Mouse (Mus musculus): ENCODE data around the gene Gm826.

Gm826 gene

DNA sequence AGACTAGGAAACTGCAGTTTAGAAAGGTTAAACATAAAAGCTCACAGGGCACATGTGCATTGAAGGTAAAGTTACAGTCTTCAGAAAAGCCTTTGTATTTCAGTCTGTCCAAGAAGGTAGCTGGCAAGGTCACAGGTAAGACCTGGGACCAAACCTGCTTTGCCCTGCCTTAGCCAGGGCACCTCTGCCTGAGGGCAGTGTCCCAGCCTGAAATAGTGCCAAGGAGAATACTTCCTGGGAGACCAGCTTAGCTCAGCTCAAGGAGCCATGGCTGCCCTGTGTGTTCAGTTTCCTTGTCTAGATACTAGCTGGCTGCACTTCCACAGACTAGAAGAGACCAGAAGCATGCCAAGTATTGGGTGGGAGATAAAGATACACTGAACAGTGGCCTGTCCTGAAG lies 35.4 kb downstream of the Gm826 start:
- in situ Hi-C loops (cut with MboI; ENCODE audit: unreplicated experiment in 2 of 2), result no loop called here

DNA sequence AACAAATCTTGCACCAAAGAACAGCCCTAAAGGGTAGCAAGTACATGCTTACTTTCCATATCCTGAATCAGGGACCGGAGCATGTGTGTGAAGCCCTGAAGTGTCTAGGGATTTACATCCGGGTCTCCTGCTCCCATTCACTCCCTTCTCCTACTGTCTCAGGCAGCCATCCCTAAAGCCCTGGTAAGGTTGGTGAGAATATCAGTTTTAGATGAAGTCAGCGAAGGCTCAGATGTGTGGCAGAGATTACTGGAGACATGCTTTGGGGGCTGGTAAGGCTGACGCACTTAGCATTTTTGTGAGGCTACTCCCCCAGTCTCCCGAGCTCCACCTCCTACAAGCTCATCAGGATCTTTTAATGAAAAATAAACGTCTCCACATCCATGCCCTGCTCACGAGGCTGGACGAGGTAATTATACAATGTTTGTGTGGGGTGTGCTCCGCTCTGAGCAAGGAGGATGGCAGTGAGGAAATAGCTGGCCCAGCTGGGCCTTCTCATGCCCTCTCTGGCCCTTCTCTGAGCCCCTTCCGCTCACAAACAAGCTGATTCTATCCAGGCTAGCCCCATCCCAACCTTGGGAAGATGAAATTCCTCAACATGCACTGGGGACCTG lies 45.3 kb downstream of the Gm826 start:
- in situ Hi-C loops (cut with MboI; ENCODE audit: unreplicated experiment in 2 of 2), result no loop called here

DNA sequence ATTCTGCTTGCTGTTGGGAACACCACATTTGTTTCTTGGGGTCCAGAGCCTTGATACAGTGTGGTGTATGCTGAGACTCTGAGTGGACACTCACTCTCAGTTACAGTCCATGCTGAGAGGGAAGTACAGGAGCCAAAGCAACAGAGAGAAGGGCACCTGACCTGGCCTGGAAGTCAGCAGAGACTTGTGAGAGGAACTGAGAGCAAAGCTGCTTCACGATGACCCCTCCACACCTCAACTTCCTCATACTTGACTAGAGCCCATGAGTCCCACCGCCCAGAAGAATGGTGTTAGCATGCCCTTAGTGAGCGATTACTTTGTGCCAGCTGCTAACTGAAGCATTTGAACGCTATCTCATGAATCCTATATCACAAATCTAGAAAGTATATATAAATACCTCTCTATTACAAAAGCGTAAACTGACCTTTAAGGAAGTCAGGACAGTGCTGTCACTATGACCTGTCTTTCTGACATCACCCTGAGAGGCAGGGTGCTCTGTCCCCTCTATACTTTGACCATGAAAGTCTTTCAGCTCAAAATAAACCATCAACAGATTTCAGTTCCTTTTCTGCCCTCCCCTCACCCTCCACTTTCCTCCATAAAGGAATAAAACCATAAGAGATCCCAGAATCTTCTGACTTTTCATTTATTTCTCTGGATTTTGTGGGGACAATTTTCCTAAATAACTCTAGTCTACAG lies 57.9 kb downstream of the Gm826 start:
- in situ Hi-C loops (cut with MboI; ENCODE audit: unreplicated experiment in 2 of 2), result no loop called here

DNA sequence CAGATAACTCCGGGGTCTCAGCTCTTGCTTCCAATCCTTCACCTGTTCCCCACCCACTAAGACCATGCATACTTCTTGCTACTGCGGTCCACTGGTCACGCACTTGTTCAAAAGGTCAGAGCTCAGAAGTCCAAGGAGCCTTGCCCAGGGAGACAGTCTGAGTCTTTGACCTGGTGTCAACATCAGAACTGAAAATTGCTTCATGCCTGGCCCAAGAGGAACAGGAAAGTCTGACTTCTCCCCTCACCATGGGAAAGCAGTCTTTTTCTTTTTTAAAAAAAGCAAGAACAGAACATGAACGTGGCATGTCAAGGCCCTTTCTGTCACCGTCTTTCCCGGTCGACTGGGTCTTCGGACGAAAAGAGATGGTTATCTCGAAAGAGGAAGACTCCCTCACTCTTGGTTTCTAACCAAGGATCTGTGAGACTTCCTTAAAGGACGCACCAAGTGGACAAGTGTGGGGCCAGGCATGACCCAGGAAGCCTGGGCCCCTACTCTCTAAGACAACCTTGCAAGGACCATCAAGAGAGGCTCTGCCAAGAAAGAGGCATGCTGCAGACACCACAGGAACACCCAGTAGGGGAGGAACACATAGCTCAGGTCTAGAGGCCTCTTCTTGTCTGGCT lies 66.0 kb downstream of the Gm826 start:
- in situ Hi-C loops (cut with MboI; ENCODE audit: unreplicated experiment in 2 of 2), result no loop called here

DNA sequence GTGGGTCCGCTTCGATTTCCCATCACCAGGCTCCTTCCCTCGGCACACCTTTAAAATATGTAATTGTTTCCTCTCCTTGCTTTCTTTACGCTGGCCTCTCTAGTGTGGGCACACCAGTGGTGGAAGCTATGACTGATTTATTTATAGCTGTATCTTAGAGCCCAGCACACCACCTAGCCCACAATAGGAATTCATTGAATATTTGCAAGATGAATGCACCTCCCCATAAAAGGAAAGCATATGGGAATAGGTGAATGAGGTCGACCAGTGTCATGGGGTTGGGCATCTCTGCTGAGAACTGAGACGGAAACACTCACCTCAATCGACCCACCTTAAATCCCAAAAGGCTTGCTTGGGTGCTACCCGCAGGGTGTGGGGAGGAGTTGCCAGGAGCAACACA lies 70.1 kb downstream of the Gm826 start:
- in situ Hi-C loops (cut with MboI; ENCODE audit: unreplicated experiment in 2 of 2), result no loop called here

DNA sequence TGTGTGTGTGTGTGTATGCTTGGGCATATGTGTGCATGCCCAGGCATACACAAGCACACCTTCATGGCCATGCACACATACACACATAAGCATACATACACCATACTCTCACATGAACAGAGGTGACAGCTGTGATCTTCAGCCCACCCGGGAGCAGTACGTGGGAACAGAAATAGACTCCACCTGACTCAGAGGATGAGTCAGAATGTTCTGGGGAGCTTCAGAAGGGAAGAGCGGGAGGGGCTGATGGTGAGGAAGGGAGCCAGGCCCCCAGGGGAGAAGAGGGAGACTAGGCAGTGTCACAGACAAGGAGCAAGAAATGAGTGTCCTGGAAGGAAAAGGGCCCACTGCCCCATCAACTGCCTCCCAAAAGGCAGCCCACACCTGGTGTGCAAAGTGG lies 72.4 kb downstream of the Gm826 start:
- in situ Hi-C loops (cut with MboI; ENCODE audit: unreplicated experiment in 2 of 2), result no loop called here
